Mouse (Mus musculus) liver, embryonic 11.5 days (tissue): ENCODE measurements at regions not wholly inside any gene's neighbourhood (a gene's known extent, or its start where the extent isn't known, plus 50 kb on each side); places are given as distances from the start of the nearest gene placed in this dataset.
A peak's percentile ranks its signal among the peaks of the same experiment; 100 is the strongest.

Source experiments
- ATAC-seq: fragments of 200-750 bp; cut with Nextera tagmentation; replicated peaks from 2 replicates; pipeline ENCODE4 v1.8.0; 2017; ENCODE audit warnings: moderate number of reproducible peaks, mild to moderate bottlenecking, moderate TSS enrichment, moderate library complexity; ENCODE audit not compliant: low FRiP score
- DNase-seq: peaks from one replicate; pipeline ENCODE4 v3.0.0-alpha.2; 2017; ENCODE audit warnings: low spot score
- H3K27ac ChIP-seq: fragments of 300-500 bp; sonication (generic); 2 replicates; pipeline ENCODE4 v1.5.1; 2014; ENCODE audit warnings: mild to moderate bottlenecking, low read depth, low read length, control low read depth
- H3K27me3 ChIP-seq: fragments of 300-500 bp; sonication (generic); replicated peaks from 2 replicates; pipeline ENCODE4 v1.6.1; 2014; ENCODE audit warnings: low read length, mixed read lengths; ENCODE audit not compliant: control insufficient read depth, insufficient read depth
- H3K36me3 ChIP-seq: fragments of 300-500 bp; sonication (generic); 2 replicates; pipeline ENCODE4 v1.6.1; 2014; ENCODE audit warnings: mild to moderate bottlenecking, low read length, moderate library complexity, mixed read lengths; ENCODE audit not compliant: control insufficient read depth, insufficient read depth
- H3K4me1 ChIP-seq: fragments of 300-500 bp; sonication (generic); replicated peaks from 2 replicates; pipeline ENCODE4 v1.6.1; 2014; ENCODE audit warnings: low read length, mixed read lengths; ENCODE audit not compliant: control insufficient read depth, insufficient read depth
- H3K4me2 ChIP-seq: fragments of 300-500 bp; sonication (generic); 2 replicates; pipeline ENCODE4 v1.6.1; 2014; ENCODE audit warnings: mild to moderate bottlenecking, control low read depth, moderate library complexity
- H3K4me3 ChIP-seq: fragments of 300-500 bp; sonication (generic); 2 replicates; pipeline ENCODE4 v1.5.1; 2014; ENCODE audit warnings: low read depth, low read length, control low read depth
- H3K9ac ChIP-seq: fragments of 300-500 bp; sonication (generic); 2 replicates; pipeline ENCODE4 v1.6.1; 2014; ENCODE audit warnings: low read depth, low read length, control low read depth
- H3K9me3 ChIP-seq: fragments of 300-500 bp; sonication (generic); 2 replicates; pipeline ENCODE4 v1.6.1; 2016; ENCODE audit warnings: low read length, inconsistent platforms, mixed read lengths; ENCODE audit not compliant: control insufficient read depth
- WGBS: fragments of 180-500 bp; shearing (Covaris S2); extraction: QIAGEN DNeasy Blood & Tissue Kit; methylation state at CpG from one replicate; pipeline ENCODE4 v1.1.7; 2014; 5-methylcytosine and 5-hydroxymethylcytosine counted together

GRCm38 (mm10) chr10:117432415-117432814 is 52.6 kb upstream of the Cpsf6 start:
- Histone ChIP-seq H3K27ac (no peak overlapping the region), H3K36me3 (no peaks in the 10 kb centered on the region), H3K9me3 (no peaks in the 10 kb centered on the region), H3K27me3 (no peaks in the 10 kb centered on the region), H3K9ac (no peak overlapping the region), H3K4me1 (peaks cover 11% of the 10 kb centered on the region; the same call in 1 of the 2 replicates), H3K4me3 (peak overlapping the region; percentile 23; the same call in 1 of the 2 replicates), H3K4me2 (peak overlapping the region; percentile 61)
- 10% methylated on average over 21 of the region's 21 CpGs for WGBS
- ATAC-seq: peak; percentile 56; the same call in 1 of the 2 replicates
- DNase-seq: peak; percentile 79

- Histone ChIP-seq H3K4me3 (no peak overlapping the region), H3K36me3 (no peaks in the 10 kb centered on the region), H3K4me1 (peaks cover 11% of the 10 kb centered on the region; the same call in 1 of the 2 replicates), H3K9ac (no peak overlapping the region), H3K4me2 (peak overlapping the region; percentile 61), H3K27ac (no peak overlapping the region), H3K27me3 (no peaks in the 10 kb centered on the region), H3K9me3 (no peaks in the 10 kb centered on the region)
- WGBS: 72% methylated on average over 12 of the region's 12 CpGs
- ATAC-seq: no peak
- DNase-seq: no peak
These were observed 52.0 kb upstream of the Cpsf6 start for GRCm38 (mm10) chr10:117431850-117432249.

- DNase-seq: no peak
- ATAC-seq: no peak
- H3K27me3 ChIP-seq: no peaks in the 10 kb centered on the region
- H3K9me3 ChIP-seq: no peaks in the 10 kb centered on the region
- H3K4me3 ChIP-seq: no peak overlapping the region
- H3K36me3 ChIP-seq: no peaks in the 10 kb centered on the region
- H3K9ac ChIP-seq: no peak overlapping the region
- 66% methylated on average over 3 of the region's 3 CpGs for WGBS
- H3K4me1 ChIP-seq: peaks cover 11% of the 10 kb centered on the region; the same call in 1 of the 2 replicates
- no peak overlapping the region for H3K4me2 ChIP-seq
- H3K27ac ChIP-seq: no peak overlapping the region
These were observed 51.3 kb upstream of the Cpsf6 start for GRCm38 (mm10) chr10:117431086-117431619.

GRCm38 (mm10) chr10:117430224-117430884 is 50.5 kb upstream of the Cpsf6 start:
- ATAC-seq (no peak), DNase-seq (no peak)
- WGBS: 69% methylated on average over 5 of the region's 5 CpGs
- H3K4me3 ChIP-seq: no peak overlapping the region
- no peak overlapping the region for H3K27ac ChIP-seq
- no peak overlapping the region for H3K4me2 ChIP-seq
- no peak overlapping the region for H3K9ac ChIP-seq
- no peaks in the 10 kb centered on the region for H3K9me3 ChIP-seq
- H3K27me3 ChIP-seq: no peaks in the 10 kb centered on the region
- H3K36me3 ChIP-seq: no peaks in the 10 kb centered on the region
- peaks cover 6% of the 10 kb centered on the region; the same call in 1 of the 2 replicates for H3K4me1 ChIP-seq

- no peaks in the 10 kb centered on the region for H3K36me3 ChIP-seq
- 0 out of 2 replicates have a peak, but pooled peaks cover 6% of the 10 kb centered on the region for H3K4me1 ChIP-seq
- 87% methylated on average over 19 of the region's 19 CpGs for WGBS
- no peak overlapping the region for H3K4me3 ChIP-seq
- H3K4me2 ChIP-seq: no peak overlapping the region
- H3K9ac ChIP-seq: no peak overlapping the region
- H3K27me3 ChIP-seq: no peaks in the 10 kb centered on the region
- no peaks in the 10 kb centered on the region for H3K9me3 ChIP-seq
- DNase-seq (no peak), ATAC-seq (no peak)
- H3K27ac ChIP-seq: no peak overlapping the region
These were observed 49.8 kb upstream of the Cpsf6 start for GRCm38 (mm10) chr10:117429459-117430183.
